Mouse (Mus musculus) neural tube, embryonic 10.5 days (tissue): Measurements from ENCODE around the gene Ugt1a7c.

Experiments used
- DNase-seq: peaks from one replicate; pipeline ENCODE4 v3.0.0-alpha.2; 2017; ENCODE audit warnings: low spot score; ENCODE audit errors: extremely low spot score

Ugt1a7c gene

GRCm38 (mm10) chr1:88235894-88236415, 141.1 kb downstream of the Ugt1a7c start:
- no peak for DNase-seq

- DNase-seq, result no peak
These were observed 142.4 kb downstream of the Ugt1a7c start for GRCm38 (mm10) chr1:88237311-88237710.

- DNase-seq, result no peak
These were observed 143.9 kb downstream of the Ugt1a7c start for GRCm38 (mm10) chr1:88238771-88239170.

GRCm38 (mm10) chr1:88240072-88240471, 145.2 kb downstream of the Ugt1a7c start:
- DNase-seq, result no peak

- DNase-seq, result no peak
These were observed 145.7 kb downstream of the Ugt1a7c start for GRCm38 (mm10) chr1:88240579-88240978.

GRCm38 (mm10) chr1:88243861-88244260, 149.0 kb downstream of the Ugt1a7c start:
- no peak for DNase-seq

GRCm38 (mm10) chr1:88245881-88246280, 151.0 kb downstream of the Ugt1a7c start:
- no peak for DNase-seq

GRCm38 (mm10) chr1:88246386-88246785, 151.5 kb downstream of the Ugt1a7c start:
- no peak for DNase-seq

- DNase-seq, result no peak
These were observed 152.8 kb downstream of the Ugt1a7c start for GRCm38 (mm10) chr1:88247660-88248059.

- DNase-seq, result no peak
These were observed 153.8 kb downstream of the Ugt1a7c start for GRCm38 (mm10) chr1:88248658-88249057.

- no peak for DNase-seq
These were observed 154.7 kb downstream of the Ugt1a7c start for GRCm38 (mm10) chr1:88249596-88249995.

- DNase-seq, result no peak
These were observed 155.2 kb downstream of the Ugt1a7c start for GRCm38 (mm10) chr1:88250023-88250422.

GRCm38 (mm10) chr1:88253106-88253505, 158.2 kb downstream of the Ugt1a7c start:
- no peak for DNase-seq

GRCm38 (mm10) chr1:88253540-88253939, 158.7 kb downstream of the Ugt1a7c start:
- DNase-seq, result no peak

GRCm38 (mm10) chr1:88254793-88255465, 160.1 kb downstream of the Ugt1a7c start:
- no peak for DNase-seq

- DNase-seq, result no peak
These were observed 160.6 kb downstream of the Ugt1a7c start for GRCm38 (mm10) chr1:88255466-88255857.

- DNase-seq, result no peak
These were observed 161.3 kb downstream of the Ugt1a7c start for GRCm38 (mm10) chr1:88255989-88256754.

GRCm38 (mm10) chr1:88256886-88257663, 162.2 kb downstream of the Ugt1a7c start:
- DNase-seq, result no peak

GRCm38 (mm10) chr1:88257681-88258080, 162.8 kb downstream of the Ugt1a7c start:
- DNase-seq, result no peak

- DNase-seq, result no peak
These were observed 163.5 kb downstream of the Ugt1a7c start for GRCm38 (mm10) chr1:88258361-88258760.

GRCm38 (mm10) chr1:88258881-88259642, 164.2 kb downstream of the Ugt1a7c start:
- DNase-seq, result peak; percentile 74
